Comparison of ENCODE assay signal across 11 mouse cellular contexts in genomic region chr1:21520116-21520645, GRCm38 (mm10).
"Had no signal": no experiment of that assay in that cellular context is flagged by ENCODE, and none has a peak within 500 bp of the region (broad histone marks: within the 10 kb centered on the region; RNA-seq: fewer than 3 reads in every experiment).

No protein-coding gene starts in this region.

- H3K36me3 ChIP-seq: liver, embryonic 13.5 days; midbrain, embryonic 13.5 days had no signal

- H3K4me1 ChIP-seq: liver, embryonic 13.5 days; midbrain, embryonic 13.5 days had no signal

- H3K4me3 ChIP-seq: left cerebral cortex, adult 2 months; liver, embryonic 13.5 days; midbrain, embryonic 13.5 days had no signal

- H3K27ac ChIP-seq: kidney, postnatal 0 days; left cerebral cortex, adult 2 months; liver, embryonic 13.5 days; macrophage; midbrain, embryonic 13.5 days had no signal

- DNase-seq: kidney, postnatal 25 days; layer of hippocampus, postnatal 36 days; liver, embryonic 13.5 days; lung, embryonic 14.5 days; thymus, adult 18-20 months; thymus, postnatal 36 days had no signal

- ATAC-seq: lung, postnatal 0 days; midbrain, embryonic 13.5 days had no signal

- H3K9ac ChIP-seq: liver, embryonic 13.5 days; lung, embryonic 14.5 days; midbrain, embryonic 13.5 days had no signal

- H3K4me2 ChIP-seq: liver, embryonic 13.5 days; lung, embryonic 14.5 days; midbrain, embryonic 13.5 days had no signal

- H3K27me3 ChIP-seq: liver, embryonic 13.5 days; midbrain, embryonic 13.5 days had no signal

- H3K9me3 ChIP-seq: liver, embryonic 13.5 days; midbrain, embryonic 13.5 days had no signal
